Mouse (Mus musculus) megakaryocyte, embryonic 14.5 days (primary cell): ENCODE data around the gene Ptpn13.

Experiments used
- FLI1 ChIP-seq: IDR thresholded peaks from 2 replicates; pipeline ENCODE4 v1.6.1; 2012; ENCODE audit warnings: low read length, inconsistent platforms, mixed read lengths
- GATA1 ChIP-seq: IDR thresholded peaks from 3 replicates; pipeline ENCODE4 v1.6.1; 2012; ENCODE audit warnings: mixed read lengths, low read length, inconsistent platforms, borderline replicate concordance

DNA sequence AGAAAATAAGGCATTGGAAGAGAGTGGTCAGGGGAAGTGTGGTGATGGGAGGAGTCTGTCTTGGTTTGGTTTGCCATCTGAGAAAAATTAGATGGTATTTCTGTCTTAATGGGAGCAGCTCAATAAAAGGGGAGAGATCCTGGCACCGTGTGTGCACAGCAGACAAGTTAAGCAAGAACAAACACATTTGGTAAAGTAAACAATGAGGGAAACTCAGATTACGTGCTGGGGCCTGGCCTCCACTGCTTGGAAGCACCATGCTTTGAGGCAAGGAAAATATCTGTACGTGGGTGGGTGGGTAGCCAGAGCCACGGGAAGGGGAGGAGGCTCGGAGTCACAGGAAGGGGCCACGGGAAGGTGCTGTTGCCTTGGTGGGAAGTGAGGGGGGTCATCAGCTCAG lies 74.3 kb downstream of the Ptpn13 start:
- TF ChIP-seq FLI1 (no peak), GATA1 (no peak)
